Mouse (Mus musculus) G1E (cell line): ENCODE results near the gene Apoh.

ENCODE experiments used
- CTCF ChIP-seq: IDR thresholded peaks from 2 replicates; pipeline ENCODE4 v1.5.1; 2012; ENCODE audit warnings: low read depth, low read length, inconsistent platforms, mixed read lengths
- GATA1 ChIP-seq: IDR thresholded peaks from 2 replicates; pipeline ENCODE4 v1.6.1; 2012; ENCODE audit warnings: borderline replicate concordance, low read length, inconsistent platforms, mixed read lengths
- GATA2 ChIP-seq: IDR thresholded peaks from 2 replicates; pipeline ENCODE4 v1.6.1; 2012; ENCODE audit warnings: low read depth, low read length, inconsistent platforms, borderline replicate concordance
- POLR2AphosphoS5 ChIP-seq: IDR thresholded peaks from 2 replicates; pipeline ENCODE4 v1.6.1; 2012; ENCODE audit warnings: low read depth, low read length, inconsistent platforms; ENCODE audit not compliant: insufficient replicate concordance
- TAL1 ChIP-seq: conservative IDR thresholded peaks from 2 replicates; pipeline ENCODE4 v1.6.1; 2012; ENCODE audit warnings: low read depth, low read length, inconsistent platforms, mixed read lengths

DNA sequence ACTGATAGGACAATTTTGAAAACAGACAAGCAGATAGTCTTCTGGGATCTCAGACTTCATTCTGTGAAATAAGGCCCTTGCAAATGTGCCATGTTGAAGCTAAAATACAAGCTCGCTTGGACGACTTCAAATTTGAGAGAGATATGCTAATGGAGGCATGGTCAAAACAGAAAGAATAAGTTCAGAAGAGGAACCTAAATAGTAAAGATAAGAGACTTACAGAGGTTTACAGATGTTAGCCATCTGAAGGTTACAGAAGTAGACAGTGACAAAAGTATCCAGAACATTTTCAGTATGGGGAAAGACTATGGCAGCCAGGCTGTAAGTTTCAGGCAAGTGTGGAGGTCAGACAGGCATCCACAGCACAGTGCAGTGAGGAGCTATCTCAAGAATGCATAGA, 21.0 kb upstream of the Apoh start:
- no peak for TF ChIP-seq CTCF
- no peak for TF ChIP-seq GATA1
- TF ChIP-seq TAL1 = no peak
- TF ChIP-seq GATA2 = no peak
- TF ChIP-seq POLR2AphosphoS5 = no peak
